12 mouse cellular contexts compared by ENCODE assay signal in the genomic region with DNA sequence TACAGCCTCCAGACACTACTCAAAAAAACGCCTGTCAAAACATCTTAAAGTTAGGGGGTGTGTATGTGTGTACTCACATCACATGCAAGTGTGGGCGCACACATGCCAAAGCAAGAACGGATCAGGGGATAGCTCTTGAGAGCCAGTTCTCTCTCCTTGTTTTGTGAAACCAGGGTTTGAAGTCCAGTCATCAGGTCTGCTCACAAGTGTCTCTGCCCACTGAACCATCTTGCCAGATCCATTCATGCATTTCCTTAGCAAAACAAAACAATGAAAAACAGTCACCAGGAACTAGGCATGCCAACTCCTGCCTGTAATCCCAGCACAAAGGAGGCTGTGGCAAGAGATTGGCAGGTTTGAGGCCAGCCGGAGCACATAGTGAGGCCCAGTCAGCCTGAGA. TPM values are rescaled to one million over a fixed set of nuclear protein-coding genes. Genes with fewer than 3 reads are reported as not detected.
"Had no signal": no experiment of that assay in that cellular context is flagged by ENCODE, and none has a peak within 500 bp of the region (broad histone marks: within the 10 kb centered on the region; RNA-seq: fewer than 3 reads in every experiment).

No protein-coding gene starts in this region.

- H3K4me1 ChIP-seq: hindbrain, embryonic 15.5 days; limb, embryonic 15.5 days; lung, embryonic 15.5 days; midbrain, embryonic 13.5 days; neural tube, embryonic 12.5 days had no signal

- H3K9ac ChIP-seq: hindbrain, embryonic 15.5 days; limb, embryonic 15.5 days; liver, embryonic 12.5 days; lung, embryonic 15.5 days; midbrain, embryonic 13.5 days; neural tube, embryonic 12.5 days had no signal

- H3K27ac ChIP-seq: hindbrain, embryonic 15.5 days; left cerebral cortex, adult 2 months; limb, embryonic 15.5 days; liver, embryonic 12.5 days; lung, embryonic 15.5 days; midbrain, embryonic 13.5 days; neural tube, embryonic 12.5 days had no signal

- H3K9me3 ChIP-seq: hindbrain, embryonic 15.5 days; limb, embryonic 15.5 days; liver, embryonic 12.5 days; lung, embryonic 15.5 days; midbrain, embryonic 13.5 days; neural tube, embryonic 12.5 days had no signal

- H3K4me3 ChIP-seq: hindbrain, embryonic 15.5 days; left cerebral cortex, adult 2 months; limb, embryonic 15.5 days; liver, embryonic 12.5 days; lung, embryonic 15.5 days; midbrain, embryonic 13.5 days; neural tube, embryonic 12.5 days had no signal

- ATAC-seq: intestine, embryonic 16.5 days; liver, embryonic 12.5 days; midbrain, embryonic 13.5 days had no signal

- H3K4me2 ChIP-seq: hindbrain, embryonic 15.5 days; limb, embryonic 15.5 days; liver, embryonic 12.5 days; lung, embryonic 15.5 days; midbrain, embryonic 13.5 days; neural tube, embryonic 12.5 days had no signal

- H3K27me3 ChIP-seq: hindbrain, embryonic 15.5 days; limb, embryonic 15.5 days; liver, embryonic 12.5 days; lung, embryonic 15.5 days; midbrain, embryonic 13.5 days; neural tube, embryonic 12.5 days had no signal

- DNase-seq: right cerebral cortex, postnatal 25 days; thymus, postnatal 36 days had no signal

RNA-seq across cellular contexts. Expression of gene Dusp13, which starts 35.5 kb away (rescaled TPM):
- total RNA-seq: left cerebral cortex, adult 2 months; monocyte, adult 5-6 weeks; neutrophil, adult 5-6 weeks had no signal
- polyA plus RNA-seq: hindbrain, embryonic 15.5 days; intestine, embryonic 16.5 days; liver, embryonic 12.5 days; lung, embryonic 15.5 days; midbrain, embryonic 13.5 days had no signal
